Mouse (Mus musculus) 3T3-L1 (cell line): ENCODE measurements around the gene Arfgap2.

Source experiments
- DNase-seq: peaks from one replicate; pipeline ENCODE4 v3.0.0-alpha.2; 2015; ENCODE audit warnings: low read depth, low spot score

The Arfgap2 gene

DNA sequence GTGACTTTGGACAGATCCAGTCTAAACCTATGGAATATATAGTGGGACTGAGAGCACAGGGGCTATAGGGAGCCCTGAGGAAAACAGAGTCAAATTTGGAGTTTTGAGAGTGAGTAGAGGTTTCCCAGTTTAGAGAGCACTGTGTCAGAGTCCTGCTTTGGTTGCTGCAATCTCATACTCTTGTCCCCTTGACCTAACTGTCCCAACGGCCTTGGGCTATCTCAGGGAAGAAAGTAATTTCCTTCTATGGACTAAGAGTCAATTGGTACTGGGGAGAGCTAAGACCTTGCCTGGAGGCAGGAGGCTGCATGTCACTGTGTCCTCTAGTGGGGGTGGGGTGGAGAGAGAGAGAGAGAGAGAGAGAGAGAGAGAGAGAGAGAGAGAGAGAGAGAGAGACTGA, 5.9 kb upstream of the Arfgap2 start:
- DNase-seq, result no peak

DNA sequence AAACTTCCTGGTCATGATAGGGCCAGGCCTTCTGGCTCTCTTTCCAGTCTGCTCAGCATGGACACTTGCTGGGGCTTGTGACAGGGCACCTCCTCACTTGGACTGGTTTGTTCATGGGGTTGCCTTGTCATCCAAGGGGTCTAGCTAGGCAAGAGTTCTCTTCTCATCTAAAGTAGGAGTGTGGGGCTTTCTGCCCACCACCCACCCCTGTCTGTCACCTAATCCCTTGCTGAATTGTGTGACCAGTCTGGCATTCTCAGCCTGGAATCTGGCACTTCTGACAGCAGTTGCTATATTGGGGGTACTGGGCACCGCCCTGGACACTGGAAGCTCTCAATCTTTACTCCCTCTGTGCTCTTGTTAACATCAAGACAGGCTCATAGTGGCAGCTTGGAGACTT, 5.3 kb upstream of the Arfgap2 start:
- no peak for DNase-seq

DNA sequence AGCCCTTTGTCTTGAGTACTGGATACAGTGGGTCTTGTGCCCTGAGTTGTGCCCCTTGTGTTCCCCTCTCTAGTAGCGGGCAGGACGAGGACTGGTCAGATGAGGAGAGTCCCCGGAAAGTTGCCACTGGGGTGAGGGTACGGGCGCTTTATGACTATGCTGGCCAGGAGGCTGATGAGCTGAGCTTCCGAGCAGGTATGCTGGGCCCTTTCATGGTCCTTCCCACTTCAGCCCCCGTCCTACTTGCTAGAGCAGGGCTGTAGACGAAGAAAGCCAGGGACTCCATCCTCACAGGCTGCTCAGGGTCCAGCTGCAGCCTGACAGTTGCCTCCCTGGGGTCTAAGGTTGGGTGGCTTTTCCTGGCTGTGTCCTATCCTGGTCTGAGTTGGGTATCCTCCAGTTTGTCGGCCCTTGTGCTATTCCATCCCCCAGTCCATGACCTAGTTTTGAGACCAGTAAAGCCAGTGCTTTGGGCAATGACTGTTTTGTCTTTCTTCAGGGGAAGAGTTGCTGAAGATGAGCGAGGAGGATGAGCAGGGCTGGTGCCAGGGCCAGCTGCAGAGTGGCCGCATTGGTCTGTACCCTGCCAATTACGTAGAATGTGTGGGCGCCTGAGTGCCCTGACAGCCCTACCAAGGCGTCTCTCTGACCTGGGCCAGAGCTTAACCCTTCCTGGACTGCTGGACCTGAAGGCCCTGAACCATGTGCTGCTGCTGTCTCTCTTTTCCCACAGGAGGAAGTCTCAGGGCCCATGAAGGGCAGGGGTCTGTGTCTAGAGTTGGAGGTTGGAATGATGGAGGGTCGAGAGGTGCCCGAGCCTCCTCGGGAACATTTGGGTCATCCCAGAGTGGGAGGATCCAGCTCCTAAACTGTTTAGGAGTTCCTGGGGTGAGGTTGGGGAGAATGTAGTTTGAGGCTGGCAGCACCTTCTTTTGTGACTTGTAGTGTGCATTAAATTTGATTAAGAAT, 798 bp upstream of the Arfgap2 start:
- no peak for DNase-seq

DNA sequence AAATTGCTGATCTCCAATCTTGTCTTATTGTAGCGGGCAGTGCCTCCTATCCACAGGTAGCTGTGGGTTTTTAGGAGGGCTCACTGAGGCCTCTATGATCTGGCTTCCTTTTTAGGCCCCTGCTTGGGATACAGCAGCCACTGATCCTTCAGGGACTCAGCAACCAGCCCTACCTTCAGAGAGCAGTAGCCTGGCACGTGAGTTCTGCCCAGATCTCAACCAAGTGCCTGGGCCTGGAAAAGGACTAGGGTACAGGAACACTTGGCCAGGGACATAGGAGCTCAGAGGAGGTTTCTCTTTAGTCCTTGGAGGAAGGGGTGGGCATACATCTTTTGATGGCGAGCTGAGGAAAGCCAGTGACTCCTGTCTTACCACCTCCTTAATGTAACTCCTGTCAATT, 3.3 kb downstream of the Arfgap2 start:
- no peak for DNase-seq

DNA sequence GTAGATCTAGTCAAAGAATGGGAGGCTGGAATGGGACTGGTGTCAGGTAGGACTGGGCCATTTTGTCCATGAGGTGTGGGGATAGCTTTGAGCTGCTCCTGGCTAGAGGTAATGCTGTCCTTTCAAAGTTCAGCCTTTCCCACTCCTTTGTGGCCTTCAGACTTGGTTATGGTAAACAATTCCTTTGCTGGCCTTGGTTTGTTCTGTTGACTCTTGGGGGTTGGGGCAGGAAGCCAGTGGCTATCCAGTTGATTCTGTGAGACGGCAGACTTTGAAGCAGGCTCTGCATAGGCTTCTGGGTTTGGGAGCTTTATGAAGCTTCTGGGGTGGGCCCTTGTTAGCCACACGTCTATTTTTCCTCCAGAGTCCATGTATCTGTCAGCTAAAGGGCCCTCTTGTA, 3.9 kb downstream of the Arfgap2 start:
- no peak for DNase-seq

DNA sequence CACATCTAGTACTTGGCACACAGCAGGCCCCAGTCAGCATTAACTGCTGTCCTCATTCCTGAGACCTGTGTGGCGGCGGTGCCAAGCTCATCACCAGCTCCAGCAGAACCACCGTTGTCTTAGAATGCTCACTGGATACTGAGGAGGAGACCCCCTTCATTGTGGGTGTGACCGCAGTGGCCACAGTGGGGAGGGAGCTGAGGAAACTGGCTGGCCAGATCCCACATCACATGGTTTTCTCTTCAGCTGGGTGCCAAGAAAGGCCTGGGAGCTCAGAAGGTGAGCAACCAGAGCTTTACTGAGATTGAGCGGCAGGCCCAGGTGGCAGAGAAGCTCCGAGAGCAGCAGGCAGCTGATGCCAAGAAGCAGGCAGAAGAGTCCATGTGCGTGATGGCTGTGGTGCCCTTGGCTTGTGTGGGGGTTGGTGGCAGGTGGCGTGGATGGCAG, 4.9 kb downstream of the Arfgap2 start:
- no peak for DNase-seq

DNA sequence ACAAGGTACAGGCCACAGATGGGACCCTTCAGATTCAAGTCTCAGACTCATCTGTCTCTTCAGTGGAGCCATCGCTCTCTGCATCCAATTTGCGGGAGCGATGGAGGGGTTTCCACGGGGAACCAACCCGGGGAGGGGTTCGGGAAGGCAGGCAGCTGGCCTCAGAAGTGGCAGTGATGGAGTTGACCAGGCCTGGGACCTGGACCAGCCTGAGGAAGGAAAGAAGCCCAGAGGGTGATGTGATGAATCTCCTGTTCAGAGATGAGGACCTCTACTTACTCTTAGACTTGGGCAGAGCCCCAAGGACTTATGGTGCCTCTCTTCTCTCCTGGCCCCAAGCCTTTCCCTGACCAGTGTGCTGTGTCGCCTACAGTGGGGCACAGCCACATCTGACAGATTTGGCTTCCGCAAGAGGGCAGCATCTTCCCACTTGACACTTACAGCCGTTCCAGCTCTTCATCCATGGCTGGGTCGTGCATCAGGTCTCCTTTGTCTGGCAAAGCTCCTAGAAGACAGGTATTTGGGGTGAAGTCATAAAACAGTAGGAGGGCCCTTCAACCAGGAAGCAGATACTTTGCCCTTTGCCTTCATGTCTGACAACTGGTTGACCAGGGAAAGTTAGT, 14.1 kb downstream of the Arfgap2 start:
- DNase-seq, result peak; percentile 78

DNA sequence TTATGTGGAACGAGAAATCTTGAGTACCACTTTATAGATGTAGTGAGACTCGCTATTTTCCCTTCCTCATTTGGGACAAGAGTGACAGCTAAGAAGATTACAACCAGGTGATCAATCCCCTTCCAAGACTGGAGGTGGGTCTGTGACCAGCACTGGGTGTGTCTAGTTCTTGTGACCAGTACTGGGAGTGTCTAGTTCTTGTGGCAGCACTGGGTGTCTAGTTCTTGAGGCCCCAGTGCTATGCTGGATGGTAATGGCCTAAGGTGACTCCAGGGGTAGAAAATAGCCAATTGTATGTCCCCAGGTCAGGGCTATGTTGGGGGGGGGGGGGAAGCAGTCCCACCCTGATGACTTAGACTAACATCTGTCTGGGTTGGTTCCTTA, 14.6 kb downstream of the Arfgap2 start:
- no peak for DNase-seq

DNA sequence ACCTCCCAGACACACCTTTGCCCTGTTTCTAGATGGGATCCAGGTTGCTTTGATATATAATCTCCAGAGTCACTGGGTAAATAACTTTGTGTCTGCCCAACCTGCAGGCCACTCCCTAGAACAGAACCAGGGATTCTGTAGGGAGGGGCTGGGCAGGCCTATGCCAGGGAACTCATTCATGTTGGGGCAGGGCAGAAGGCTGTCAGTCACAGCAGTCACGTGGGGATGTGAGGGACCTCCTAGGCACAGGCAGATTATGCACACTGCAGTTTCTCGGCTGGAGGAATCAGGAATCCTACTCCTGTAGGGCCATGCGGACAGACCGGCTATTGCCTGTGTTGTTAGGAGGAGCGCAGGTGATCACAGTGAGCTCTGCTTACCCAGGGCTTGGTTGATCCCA, 16.6 kb downstream of the Arfgap2 start:
- DNase-seq, result no peak

DNA sequence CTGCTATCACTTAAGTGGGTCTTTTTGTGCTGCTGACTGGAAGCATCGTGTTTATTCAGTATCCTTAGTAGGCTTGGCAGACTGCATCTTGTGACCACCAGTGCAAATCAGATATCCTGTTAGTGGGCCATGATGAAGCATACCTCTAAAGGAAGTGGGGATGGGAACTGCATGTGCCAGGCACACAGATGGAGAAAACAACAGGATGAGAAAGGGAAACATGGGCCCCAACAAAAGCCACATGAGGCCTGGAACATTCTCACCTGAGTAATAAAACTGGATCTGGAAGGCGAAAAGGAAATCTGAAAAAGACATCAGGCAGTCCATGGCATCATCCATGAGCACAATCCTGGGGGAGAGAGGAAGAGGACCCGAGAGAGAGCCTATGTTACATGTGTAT, 19.2 kb downstream of the Arfgap2 start:
- no peak for DNase-seq

DNA sequence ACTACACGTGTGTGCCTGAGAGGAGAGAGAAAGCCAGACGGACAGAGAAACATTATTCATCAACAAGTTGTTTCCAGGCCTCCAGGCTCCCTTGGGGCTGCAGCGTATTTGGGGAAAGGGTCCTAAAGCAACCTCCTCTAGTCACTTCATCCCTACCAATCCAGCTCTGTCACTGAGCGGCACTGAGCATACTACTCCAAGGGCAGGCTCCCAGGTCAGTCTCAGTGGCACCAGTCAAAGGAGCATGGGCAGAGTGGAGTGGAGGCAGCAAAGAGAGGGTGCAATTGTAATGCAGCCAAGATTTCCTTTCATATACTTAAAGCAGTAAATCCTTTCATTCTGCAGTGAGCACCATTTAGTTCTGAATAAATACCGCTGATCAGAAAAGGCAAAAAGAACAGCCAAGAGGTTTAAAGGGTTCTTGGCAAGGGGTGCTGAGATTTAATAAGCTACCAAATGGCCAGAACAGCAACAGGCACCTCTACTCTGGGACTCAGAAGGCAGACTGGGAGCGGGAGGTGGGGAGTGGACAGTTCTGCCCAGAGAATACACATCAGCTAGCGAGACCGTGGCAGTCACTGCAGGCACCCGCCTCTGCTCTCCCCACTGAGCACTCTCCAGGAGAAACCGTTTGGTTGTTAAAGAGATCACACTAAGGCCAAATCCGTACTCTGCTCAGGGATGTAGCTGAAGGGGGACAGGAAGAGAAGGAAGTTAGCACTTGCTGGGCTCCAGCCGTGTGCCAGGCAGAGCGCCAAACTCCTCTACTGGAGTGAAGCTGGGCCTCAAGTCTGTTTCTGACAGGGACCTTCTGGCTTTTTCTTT, 19.8 kb downstream of the Arfgap2 start:
- DNase-seq, result no peak

DNA sequence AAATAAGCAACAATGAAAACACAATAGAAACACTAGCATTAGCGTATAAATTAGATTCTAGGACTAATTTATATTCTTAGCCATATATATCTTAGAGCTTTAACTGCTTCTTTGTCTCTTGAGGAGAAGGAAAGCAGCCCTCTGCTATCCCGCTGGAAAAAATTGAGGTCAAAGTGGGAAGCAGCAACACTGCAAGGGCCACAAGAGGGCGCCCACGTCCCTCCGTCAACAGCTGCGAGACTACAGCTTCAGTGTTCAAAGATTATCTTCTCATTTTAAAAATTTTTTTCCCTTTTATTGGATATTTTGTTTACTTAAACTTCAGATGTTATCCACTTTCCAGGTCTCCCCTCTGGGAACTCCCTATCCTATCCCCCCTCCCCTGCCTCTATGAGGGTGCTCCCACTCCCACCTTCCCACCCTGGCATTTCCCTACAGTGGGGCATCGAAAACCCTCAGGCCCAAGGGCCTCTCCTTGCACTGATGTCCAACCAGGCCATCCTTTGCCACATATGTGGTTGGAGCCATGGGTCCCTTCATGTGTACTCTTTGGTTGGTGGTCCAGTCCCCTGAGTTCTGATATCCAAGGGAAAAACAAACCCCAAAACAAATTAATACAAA, 21.2 kb downstream of the Arfgap2 start:
- DNase-seq, result peak; percentile 89

DNA sequence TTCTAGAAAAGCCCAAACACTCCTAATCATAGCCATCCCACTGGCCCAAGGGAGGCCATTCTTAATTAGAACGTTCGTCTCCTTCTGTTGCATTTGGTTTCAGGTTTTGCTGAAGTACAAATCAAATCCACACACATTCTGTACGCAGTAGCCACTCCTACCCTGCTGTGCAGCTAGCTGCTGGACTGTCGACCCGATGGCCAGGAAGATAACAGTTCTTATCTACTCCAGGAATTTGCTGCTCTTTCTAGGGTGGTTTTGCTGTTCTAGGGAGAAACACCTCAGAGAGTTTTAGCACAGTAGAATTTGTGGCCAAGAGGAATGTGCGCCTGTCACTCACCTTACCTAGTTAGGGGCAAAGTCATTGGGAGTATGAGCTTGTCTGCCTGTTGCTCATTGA, 22.8 kb downstream of the Arfgap2 start:
- no peak for DNase-seq

DNA sequence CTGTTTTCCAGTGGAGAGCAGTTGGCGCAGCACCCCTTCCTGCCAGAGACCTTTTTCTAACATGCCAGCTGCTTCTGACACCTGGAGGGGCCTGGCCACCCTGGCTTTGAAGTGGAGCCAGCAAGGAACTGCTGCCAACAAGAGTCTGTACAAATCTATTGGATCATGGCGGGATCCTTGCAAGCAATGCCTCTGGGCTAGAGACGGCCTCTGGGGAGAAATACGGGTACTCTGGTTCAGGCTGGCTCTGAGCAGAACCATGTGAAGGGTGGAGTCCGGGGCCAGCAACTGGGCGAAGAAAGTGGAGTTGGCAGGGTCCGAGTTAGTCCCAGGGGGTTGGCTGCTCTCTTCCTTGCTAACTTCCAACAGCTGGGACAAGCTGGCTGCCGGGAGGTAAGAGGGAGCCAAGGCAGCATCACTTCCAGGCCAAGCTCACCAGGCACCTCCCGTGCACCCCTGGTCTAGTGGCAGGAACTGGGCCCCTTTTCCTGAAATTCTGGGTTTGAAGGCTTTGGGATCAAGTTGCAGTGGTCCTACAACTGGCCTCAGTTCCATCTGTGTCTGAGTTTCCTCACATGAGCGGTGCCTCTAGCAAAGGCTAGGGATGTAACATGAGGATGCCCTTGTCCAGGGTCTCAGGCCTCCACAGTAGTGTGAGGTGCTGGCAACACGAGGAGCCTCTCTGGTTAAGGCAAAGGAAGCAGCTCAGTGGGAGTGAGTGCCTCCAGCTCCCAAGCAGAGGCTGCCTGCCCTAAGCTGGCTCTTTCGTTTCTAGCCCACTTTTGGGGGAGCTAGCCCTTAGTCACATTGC, 26.6 kb downstream of the Arfgap2 start:
- peak; percentile 43 for DNase-seq

DNA sequence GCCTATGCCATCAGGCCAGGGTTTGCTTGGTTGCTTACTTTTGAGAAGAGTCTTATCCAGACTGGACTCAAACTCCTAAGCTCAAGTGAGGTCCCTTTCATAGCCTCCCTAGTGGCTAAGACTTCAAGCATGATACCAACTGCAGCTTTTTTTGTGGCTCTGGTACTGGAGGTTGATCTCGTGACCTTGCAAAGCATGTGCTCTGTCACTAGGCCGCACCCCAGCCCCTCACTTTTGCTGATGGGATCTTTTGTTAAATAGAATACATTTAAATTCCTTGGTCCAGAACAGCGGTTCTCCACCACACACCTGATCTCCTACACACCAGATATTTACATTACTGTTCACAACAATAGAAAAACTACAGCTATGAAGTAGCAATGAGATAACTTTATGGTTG, 29.5 kb downstream of the Arfgap2 start:
- no peak for DNase-seq

DNA sequence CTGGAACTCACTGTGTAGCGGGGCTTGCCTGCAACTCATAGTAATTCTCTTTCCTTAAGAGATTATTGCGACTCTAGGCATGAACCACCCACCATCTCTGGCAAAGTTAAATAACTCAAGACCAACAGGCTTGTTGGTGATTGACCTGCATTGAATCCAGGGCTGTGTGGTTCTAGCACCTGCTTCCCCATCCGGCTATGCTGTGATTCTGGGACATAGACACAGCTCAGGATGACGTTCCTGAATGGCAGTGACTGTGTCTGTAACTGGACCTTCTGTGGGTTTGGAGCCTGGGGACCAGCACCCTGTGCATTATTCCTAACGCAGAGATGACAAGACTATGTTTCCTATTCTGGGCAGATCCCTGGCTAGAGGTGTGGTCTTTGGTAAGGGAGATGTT, 31.1 kb downstream of the Arfgap2 start:
- DNase-seq, result no peak

DNA sequence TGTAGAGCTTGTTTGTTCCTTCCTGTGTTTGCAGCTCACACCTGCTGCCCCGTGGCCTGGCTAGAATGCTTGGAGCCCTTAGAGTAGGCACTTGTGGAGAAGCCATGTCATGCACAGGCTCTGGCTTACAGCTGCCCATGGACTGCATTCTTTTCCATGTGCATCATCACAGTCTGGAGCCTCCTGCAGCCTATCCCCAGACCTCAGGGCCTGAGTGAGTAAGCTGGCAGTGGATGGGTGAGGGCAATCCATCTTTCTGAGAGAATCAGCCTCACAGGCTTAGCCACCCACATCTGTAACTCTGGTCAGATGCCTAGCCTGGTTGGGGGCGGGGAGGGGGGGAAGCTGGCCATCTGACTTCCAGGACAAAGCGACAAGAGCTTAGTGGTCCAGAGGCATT, 34.4 kb downstream of the Arfgap2 start:
- DNase-seq, result peak; percentile 97

DNA sequence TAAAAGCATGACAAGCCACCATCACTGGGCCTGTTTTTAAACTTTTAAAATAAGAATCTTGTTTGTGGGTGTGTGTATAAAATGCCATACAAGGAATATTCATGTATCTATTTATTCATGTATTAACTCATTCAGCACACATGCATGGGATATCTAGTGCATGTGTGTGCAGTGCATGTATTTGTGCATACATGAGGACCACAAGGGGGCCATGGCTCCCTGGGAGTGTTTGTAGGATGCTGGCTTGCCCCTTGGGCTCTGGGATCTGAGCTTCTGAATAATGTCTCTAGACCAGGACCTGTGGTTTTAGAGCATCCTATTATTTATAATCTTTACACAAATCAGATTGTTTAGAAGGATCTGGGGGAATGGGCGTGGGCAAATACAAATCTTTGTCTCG, 36.0 kb downstream of the Arfgap2 start:
- no peak for DNase-seq

DNA sequence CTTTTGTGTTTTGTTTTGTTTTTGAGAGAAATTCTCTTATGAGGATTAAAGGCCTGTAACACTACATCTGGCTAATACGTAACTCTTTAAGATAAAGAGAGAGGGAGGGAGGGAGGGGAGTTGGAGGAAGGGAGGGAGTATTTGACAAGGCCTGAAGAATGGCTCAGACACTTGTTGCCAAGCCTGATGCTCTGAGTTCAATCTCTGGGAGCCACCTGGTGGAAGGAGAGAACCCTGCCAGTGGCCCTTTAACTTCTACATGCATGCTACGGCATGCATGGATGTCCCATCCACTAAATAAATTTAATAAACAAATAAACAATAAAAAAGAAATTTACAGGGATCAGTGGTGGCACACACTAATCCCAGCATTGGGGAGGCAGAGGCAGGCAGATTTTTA, 37.1 kb downstream of the Arfgap2 start:
- DNase-seq, result peak; percentile 39

DNA sequence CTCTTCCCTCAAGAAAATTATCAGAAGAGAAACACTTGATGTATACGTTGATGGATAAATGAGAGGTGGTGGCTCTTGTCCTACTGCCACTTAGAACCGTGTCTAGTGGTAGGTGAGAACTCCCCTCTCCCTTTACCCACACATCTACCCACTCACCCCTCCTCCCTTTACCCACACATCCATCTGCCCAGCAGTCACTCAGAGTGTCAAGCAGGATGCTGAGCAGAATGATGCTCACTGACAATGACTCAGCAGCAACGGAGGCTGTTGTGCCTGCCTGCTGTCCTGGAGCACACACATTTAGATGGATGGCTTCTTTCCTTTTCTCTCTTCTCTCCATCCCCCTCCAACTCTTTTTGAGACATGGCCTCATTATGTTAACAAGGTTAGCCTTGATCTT, 38.1 kb downstream of the Arfgap2 start:
- DNase-seq, result peak; percentile 40

DNA sequence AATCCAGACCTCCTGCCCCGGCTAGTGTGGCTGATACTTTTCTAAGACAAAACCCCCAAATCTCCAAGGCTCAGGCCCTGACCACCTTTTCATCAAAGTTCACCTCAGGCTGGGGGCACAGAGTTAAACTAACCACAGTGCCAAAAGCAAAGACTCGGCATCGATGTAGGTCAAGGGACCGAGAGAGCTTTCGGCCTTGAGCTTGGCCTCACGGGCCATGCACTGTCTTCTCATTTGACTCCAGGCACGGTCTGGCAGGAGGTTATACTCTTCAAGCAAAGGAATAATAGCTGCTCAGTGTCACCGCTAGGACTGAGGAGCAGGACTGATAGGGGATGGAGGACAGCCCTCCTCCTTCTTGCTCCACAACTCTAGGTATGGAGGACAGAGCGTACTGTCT, 41.2 kb downstream of the Arfgap2 start:
- DNase-seq, result no peak
